Mouse (Mus musculus) activated CD4-positive, CD25-positive, alpha-beta regulatory T cell, adult 4 months (primary cell): ENCODE measurements around the gene Gga3. TPM values are rescaled to one million over a fixed set of nuclear protein-coding genes. Genes with fewer than 3 reads are reported as not detected.
A peak's percentile ranks its signal among the peaks of the same experiment; 100 is the strongest.

Source experiments
- ATAC-seq: one replicate; pipeline ENCODE4 v1.8.0; 2017
- polyA plus RNA-seq, 2 experiments: library from polyadenylated mRNA; unstranded; fragments of 100-300 nt; shearing (Covaris generic); gene quantifications; one replicate each; pipeline ENCODE4 v1.2.1; 2017

Gene Gga3
- polyA plus RNA-seq, 2 experiments from 2014 or later: 23.1 to 26.5 TPM

DNA sequence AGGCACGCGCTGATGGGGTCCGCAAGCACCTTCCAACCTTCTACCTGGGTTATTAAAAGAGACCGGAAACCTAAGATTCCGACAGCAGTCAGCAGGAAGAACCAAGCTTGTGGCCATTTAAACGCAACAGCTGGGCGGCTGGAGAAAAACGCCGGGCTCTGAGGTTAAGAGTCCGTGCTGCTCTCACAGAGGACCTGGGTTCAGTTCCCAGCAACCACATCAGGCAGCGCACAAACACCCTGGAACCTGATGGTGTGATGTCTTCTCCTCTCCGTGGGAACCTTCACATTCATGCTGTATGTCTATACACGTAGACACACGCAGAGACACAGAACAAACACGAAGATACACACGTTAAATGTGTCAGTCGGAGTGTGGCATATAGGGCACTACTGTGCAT, 48.1 kb downstream of the Gga3 start:
- ATAC-seq: no peak

DNA sequence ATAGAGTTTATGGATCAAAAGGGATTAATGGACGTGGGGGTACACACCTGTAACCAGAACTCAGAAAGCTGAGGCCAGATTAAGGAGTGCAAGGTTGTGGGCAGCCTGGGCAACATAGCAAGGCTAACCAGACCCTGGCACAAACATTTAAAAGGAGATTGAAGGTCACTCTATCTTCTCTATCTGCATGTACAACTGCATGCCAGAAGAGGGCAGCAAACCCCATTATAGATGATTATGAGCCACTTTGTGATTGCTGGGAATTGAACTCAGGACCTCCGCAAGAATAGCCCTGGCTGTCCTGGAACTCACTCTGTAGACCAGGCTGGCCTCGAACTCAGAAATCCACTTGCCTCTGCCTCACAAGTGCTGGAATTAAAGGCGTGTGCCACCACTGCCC, 51.1 kb downstream of the Gga3 start:
- no peak for ATAC-seq

DNA sequence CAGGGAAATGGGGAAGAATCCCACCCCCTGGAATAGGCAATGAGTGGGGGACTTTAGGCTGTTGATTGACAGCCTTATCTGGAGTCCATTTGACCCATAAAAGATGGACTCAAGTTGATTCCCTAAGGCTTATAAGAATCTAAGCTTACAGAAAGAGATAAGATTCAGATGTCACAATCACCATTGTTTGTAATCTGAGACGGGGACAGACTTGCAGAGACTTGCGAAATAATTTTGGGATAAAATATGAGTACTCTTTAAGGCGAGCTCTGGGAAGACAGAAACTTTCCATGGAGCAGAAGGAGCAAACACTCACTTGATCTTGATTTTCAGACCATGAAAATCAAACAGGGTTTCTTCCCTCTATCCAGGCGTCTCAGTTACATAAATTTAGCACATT, 60.3 kb downstream of the Gga3 start:
- ATAC-seq: no peak

DNA sequence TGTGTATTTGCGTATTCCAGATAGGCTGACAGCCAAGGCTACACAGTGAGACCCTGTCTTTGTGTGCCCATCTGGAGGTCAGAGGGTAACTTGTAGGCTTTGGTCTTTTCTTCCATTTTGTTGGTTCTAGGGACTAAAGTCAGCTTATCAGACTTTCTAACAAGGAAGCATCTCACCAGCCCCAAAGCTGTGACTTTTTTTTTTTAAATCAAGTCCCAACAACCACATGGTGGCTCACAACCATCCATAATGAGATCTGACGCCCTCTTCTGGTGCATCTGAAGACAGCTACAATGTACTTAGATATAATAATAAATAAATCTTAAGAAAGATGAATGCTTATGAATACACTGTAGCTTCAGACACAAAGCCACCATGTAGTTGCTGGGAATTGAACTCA, 65.8 kb downstream of the Gga3 start:
- no peak for ATAC-seq

DNA sequence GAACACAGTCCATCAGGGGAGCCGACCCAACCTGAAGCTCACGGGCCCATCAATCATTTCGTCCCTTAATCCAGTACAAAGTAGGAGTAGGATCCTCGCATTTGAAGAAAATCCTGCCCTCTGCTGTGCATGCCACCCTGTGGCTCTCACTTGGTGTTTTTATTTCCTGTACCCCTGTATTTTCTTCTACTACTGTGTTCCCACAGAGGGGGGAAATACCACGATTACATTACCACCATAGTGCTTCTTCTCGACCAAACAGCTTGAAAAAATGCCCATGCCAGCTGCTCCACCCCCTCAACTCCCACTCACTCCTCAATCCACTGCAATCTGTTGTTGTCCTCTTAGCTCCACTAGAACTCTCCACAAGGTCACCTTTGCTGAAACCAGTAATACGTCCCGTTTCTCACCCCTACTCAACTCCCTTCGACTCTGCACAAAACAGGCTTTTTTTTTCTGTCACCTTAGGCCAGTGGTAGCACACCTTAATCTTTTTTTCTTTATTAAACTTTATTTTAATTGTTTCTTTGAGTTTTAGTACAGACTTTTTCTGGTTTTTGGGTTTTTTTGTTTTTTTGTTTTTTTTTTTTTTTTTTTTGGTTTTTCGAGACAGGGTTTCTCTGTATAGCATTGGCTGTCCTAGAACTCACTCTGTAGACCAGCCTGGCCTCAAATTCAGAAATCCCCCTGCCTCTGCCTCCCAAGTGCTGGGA, 66.8 kb downstream of the Gga3 start:
- ATAC-seq: no peak

DNA sequence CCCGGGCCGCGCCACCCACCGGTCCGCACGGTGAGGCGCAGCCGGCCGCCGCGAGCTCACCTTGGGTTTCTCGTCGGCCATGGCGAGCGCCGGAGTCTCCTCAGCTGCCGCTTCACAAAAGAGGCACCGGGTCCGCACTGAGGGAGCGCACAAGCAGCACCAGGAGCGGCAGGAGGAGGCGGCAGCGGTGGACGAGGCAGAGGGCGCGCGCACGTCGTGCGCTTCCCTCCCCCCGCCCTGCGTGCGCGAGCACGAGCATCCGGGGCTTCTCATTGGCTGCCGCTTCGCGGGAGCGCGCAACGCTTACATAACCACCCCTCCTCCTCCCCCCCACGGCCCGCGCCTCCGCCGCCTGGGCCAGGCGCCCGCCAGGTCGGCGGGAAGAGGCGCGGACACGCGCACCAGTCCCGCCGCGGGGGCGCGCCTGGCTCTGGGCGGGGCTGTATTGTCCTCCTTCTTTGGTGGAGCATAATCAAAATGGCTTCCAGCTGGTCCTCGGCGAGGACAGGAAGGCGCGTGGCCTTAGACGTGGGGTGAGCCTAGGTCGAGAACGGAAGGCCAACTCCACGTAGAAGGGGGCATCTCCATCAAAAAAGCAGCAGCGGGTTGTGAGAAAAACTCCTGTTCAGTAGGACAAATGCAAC, 67.7 kb downstream of the Gga3 start, which contains the start of gene Sumo2:
Gene Sumo2, minus strand, starts transcription at position 239 of the 644 bp plus-strand sequence.
- ATAC-seq: peak; percentile 67

DNA sequence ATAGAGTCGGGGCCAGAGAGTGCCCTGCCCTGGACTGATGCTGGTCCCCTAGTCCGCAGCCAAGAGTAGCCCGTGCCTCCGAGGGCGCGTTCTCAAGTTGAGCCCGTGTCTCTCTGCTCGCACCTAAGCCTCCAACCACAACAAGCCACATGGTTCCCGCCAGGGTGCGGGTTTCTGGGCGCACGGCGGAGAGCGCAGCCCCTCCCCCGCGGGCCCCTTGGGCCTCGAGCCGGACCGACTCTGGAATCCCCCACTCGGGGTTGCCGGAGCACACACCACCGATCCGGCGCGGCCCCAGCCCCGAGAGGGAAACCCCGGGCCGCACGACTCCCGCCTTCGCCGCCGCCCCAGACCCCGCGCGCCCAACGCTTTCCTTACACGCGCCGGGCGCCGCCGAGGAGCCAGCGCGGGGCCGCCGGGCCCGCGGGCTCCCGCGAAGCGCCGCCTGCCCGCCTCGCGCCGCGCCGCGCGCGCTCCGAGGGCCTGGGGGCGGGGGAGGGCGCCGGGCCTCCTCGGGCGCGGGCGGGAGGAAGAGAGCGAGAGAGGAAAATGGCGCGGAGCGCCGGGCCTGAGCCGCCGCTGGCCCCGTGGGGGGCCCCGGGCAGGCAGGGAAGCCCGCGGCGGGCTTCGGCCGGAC, 68.3 kb downstream of the Gga3 start:
- ATAC-seq: peak; percentile 45

DNA sequence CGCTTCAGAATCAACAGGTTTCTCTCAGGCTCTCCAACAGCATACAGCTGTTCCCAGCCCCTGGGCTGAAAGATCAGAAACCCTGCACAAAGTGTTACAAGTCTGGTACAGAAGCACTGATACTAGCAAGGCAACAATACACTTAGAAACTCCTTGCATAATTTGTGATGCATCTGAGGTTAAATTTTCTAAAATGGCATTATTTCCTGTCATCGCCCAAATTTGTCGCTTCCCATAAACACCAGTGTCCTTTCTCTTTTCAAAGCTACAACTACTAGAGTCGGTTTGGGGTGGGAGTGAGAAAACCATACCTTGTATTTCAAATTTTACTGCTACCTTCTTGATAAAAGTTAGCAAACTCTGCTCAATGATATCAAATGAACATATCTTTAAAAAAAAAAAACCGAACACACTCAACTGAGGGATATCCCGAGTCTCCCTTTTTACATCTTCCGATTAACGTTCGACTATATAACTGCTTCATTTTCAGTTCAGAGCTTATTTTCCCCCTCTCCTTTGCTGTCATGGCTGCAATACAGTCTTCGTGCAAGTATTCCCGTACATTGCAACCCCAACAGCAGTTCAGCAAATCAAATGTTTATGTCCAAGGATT, 69.0 kb downstream of the Gga3 start:
- peak; percentile 1 for ATAC-seq

Other genes starting within 250 kb of the Gga3 start
- gene Hid1, start 236.3 kb downstream of the Gga3 start, polyA plus RNA-seq: 1 to 10 TPM; 2.6 to 3.2 TPM
- gene Cdr2l, start 222.1 kb downstream of the Gga3 start, polyA plus RNA-seq: under 1 TPM in 1 of 2 experiments, not detected in 1; 0.12 TPM
- gene Mrpl58, start 200.3 kb downstream of the Gga3 start, polyA plus RNA-seq: 100 to 1,000 TPM; 206 to 214 TPM
- 100 to 1,000 TPM; 705 to 855 TPM for gene Atp5h, start 184.1 kb downstream of the Gga3 start, polyA plus RNA-seq
- gene Kctd2, start 183.9 kb downstream of the Gga3 start, polyA plus RNA-seq: 10 to 100 TPM in 1 of 2 experiments, 1 to 10 TPM in 1; 6.9 to 12.2 TPM
- not detected for gene Trim80, start 163.5 kb downstream of the Gga3 start, polyA plus RNA-seq
- 1 to 10 TPM; 2.9 to 3.1 TPM for gene Slc16a5, start 141.6 kb downstream of the Gga3 start, polyA plus RNA-seq
- 10 to 100 TPM; 49.9 to 59.3 TPM for gene Armc7, start 128.4 kb downstream of the Gga3 start, polyA plus RNA-seq
- gene Nt5c, start 112.2 kb downstream of the Gga3 start, polyA plus RNA-seq: 100 to 1,000 TPM; 287 to 293 TPM
- 100 to 1,000 TPM; 506 to 510 TPM for gene Jpt1, start 89.7 kb downstream of the Gga3 start, polyA plus RNA-seq
- gene Sumo2, start 67.8 kb downstream of the Gga3 start, polyA plus RNA-seq: 100 to 1,000 TPM; 724 to 797 TPM
- gene Nup85, start 39.6 kb downstream of the Gga3 start, polyA plus RNA-seq: 10 to 100 TPM; 36.8 to 39.0 TPM
- 10 to 100 TPM; 28.2 to 29.8 TPM for gene Mrps7, start 126 bp downstream of the Gga3 start, polyA plus RNA-seq
- gene Mif4gd, start 8.9 kb upstream of the Gga3 start, polyA plus RNA-seq: 100 to 1,000 TPM; 230 to 231 TPM
- gene Slc25a19, start 24.2 kb upstream of the Gga3 start, polyA plus RNA-seq: 10 to 100 TPM; 68.7 to 90.3 TPM
- 10 to 100 TPM; 28.3 to 34.4 TPM for gene Grb2, start 104.5 kb upstream of the Gga3 start, polyA plus RNA-seq
- 10 to 100 TPM in 1 of 2 experiments, 1 to 10 TPM in 1; 9.2 to 14.6 TPM for gene Tmem94, start 161.4 kb upstream of the Gga3 start, polyA plus RNA-seq
- gene Caskin2, start 209.6 kb upstream of the Gga3 start, polyA plus RNA-seq: under 1 TPM; 0.46 to 0.79 TPM
- 10 to 100 TPM in 1 of 2 experiments, 1 to 10 TPM in 1; 8.9 to 11.9 TPM for gene Tsen54, start 210.7 kb upstream of the Gga3 start, polyA plus RNA-seq
- gene Llgl2, start 220.0 kb upstream of the Gga3 start, polyA plus RNA-seq: 1 to 10 TPM; 6.3 TPM